Mouse (Mus musculus): ENCODE data around the gene Dag1.
"Not testable (repeated sequence)": the region's sequence is repeated elsewhere in the genome, so short reads cannot be mapped to it uniquely, and the experiment has no call there.

Dag1 gene

DNA sequence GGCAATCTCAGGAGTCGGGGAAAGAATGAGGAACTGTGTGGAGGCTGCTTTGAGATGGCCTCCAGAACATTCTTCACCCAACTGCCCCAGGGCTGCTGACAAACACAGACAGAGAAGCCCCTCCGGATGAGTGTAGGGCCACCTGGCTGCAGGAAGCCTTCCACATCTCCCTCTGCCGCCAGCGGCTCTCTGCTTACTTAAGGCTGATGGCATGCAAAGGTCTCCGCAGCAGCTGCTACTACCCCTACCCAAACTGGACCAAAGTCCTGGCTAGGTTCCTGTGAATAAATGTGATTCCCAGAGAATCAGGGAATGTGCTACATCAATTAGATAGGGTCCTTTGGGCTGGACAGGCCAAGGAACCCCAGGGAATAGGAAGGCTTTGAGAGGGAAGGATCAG lies 8.9 kb upstream of the Dag1 start:
- DNase-seq = no peak

DNA sequence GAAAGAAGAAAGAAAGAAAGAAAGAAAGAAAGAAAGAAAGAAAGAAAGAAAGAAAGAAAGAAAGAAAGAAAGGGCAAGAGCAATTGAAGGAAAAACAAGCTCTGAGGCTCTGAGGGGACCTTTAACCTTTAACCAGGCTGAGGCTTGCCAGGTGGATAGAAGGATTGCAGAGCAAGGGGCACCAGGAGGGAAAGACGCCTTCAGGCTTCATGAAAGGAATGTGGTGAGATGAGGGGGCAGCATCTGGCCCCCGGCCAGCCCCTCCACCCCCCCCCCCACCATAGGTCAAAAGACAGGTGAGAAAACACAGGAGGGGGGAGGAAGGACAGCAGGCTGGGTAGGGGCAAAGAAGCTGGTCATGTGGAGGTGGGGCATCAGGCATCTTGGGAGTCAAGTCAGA lies 8.2 kb upstream of the Dag1 start:
- DNase-seq = no peak

DNA sequence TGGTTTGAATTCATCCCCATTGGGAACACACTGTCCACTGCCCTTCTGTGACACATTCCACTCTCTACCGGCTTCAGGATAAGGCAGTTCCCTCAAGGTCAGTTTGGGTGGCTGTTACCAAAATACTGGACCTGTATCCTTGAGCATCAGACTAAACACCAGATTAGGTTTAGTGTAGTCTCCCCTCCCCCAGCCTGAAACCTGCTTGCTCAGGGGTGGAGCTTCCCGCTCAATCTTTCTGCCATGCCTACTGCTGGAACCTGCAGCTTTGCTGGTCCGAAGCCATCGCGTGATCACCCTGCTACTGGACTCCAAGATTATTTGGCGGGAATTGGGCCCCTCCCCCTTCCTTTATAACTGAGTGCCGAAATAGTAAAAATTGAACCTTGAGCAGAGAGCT lies 4.9 kb upstream of the Dag1 start:
- not testable (repeated sequence) for DNase-seq

DNA sequence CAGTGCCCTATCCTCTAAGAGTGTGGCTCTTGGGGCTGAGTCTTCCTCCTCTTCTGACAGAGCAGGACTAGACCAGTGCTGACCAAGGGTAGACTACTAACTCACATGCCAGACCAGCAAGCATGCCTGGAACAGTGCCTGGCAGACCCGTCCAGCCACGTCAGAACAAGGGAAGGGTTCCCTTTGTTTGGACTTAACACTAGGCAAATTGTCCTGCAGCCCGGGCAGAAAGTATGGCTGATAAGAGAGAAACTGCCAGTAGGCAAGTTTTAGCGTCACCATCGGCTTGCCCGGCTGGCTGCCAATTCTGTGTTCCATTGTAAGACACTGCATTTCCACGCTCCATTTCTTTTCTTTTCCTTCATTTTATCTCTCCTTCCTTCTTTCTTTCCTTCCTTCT lies 3.9 kb upstream of the Dag1 start:
- no peak for DNase-seq

- no peak for DNase-seq
These were observed 2.6 kb upstream of the Dag1 start for GRCm38 (mm10) chr9:108266261-108266935.

DNA sequence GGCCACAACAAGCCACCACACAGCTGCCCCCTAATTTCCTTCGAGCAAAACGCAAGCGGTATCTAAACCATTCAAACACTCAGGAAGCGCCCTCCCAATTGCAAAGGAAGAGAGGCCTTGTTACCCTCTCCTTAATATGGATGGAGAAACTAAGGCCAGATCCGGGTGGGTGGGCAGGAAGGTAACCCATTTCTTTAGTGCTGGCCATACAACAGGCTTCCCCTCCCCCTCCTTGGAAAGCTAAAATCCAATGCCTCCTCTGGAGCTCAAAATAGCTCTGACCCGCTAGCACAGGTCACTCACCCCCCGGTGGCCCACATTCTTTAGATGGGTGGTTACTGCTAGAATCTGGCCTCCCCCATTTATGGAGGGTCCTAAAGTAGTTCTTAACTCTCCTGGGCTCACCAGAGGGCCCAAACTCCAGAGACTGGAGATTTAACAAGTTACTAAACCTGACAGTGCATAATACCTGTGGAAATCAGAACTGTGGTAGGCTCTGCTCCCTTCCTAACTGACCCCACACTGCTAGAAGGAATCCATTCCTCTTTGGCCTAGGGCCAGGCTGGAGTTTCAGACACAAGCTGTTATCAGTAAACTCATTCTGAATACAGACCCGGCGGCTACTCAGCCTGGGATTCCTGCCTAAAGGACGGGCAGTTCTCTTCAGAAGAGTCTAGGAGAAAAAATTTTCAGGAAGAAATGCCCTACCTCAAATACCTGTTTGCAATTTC lies 598 bp upstream of the Dag1 start:
- DNase-seq = peak; percentile 60

DNA sequence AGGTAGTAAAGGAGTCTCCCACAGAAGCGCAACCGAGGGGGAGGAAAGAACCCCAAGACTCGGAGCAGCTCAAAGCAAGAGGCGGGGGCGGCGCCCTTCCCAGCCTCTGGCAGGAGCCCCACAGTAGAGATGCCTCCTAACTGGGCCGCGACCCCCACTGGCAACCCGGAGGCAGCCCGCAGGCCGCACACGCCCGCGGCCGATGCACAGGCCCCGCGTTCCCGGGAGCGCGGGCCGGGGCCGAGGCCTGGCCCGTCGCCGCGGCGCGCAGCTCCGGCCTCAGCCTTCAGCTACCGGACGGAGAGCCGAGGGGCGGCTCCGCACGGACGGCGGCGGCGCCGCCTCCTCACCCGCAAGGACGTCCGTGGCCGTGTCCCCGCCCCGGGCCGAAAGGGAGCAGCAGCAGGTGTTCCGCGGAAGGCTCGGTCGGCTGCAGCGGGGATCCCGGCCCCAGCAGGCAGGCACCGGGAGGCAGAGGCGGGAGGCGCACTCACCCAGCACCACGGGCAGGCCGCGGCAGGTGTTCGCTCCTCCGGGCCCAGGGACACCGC lies 552 bp downstream of the Dag1 start:
- DNase-seq = no peak

DNA sequence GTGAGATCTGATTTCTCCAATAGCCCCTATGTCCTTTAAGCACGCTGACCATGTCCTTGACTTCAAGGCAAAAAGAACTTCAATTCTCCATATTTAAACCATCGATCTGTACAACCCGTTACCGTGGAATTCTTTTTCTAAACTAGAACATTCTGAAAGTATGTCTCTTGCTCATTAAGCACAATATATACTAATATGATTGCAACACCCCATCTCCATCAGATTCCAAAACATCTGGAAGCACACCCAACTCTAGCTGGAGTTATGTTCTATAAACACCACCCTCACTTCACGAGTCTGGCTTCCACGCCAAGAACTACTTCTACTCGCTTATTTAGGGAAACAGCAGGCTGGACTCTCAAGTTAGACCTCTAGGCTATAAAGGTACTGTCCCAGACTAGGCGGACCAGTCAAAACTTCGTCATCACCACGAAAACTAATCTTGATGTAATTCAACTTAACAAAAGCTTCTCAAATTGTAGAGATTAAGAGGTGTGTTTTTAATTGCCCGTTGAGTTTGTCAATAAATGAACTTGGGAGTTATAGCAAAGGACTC lies 1.2 kb downstream of the Dag1 start:
- DNase-seq = no peak

DNA sequence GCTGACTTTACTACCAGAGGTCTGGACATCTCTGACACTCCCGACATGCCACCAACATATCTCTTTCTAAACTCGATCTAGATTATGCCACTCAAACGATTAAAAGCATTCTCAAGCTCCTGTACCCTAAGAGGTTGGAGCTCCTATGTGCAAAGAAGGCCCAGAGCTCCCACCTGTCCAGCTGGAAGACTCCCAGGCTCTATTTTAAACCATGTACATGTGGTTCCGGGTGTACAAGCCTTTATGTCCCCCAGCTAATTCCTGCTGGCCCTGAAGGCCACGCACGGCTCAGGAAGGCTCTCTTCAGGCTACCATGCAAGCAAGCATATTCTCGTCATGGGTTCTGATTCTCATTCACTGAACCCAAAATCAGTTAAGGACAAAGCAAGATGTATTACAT lies 1.9 kb downstream of the Dag1 start:
- no peak for DNase-seq

GRCm38 (mm10) chr9:108260526-108260925 lies 3.2 kb downstream of the Dag1 start:
- no peak for DNase-seq

DNA sequence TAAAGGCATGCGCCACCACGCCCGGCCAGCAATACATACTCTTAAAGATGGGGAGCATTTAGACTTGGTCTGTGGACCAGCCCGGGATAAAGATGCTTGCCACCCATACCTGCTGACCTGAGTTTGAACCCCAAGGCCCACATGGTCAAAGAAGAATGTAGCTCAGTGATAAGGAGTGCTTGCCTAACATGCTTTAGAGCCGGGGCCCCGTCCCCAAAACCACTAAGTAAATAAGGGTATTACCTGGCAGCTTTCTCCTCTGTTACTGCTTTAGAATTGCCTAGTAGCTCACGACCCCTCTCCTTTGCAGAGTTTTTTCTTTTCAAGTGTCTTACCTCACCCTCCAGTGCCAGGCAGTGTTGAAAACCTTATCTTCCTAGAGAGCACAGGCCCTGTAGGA lies 11.0 kb downstream of the Dag1 start:
- no peak for DNase-seq

- DNase-seq = no peak
These were observed 11.9 kb downstream of the Dag1 start for GRCm38 (mm10) chr9:108251877-108252276.

- no peak for DNase-seq
These were observed 14.8 kb downstream of the Dag1 start for GRCm38 (mm10) chr9:108248957-108249356.

GRCm38 (mm10) chr9:108244984-108245383 lies 18.8 kb downstream of the Dag1 start:
- no peak for DNase-seq

- no peak for DNase-seq
These were observed 19.2 kb downstream of the Dag1 start for GRCm38 (mm10) chr9:108244540-108244939.

DNA sequence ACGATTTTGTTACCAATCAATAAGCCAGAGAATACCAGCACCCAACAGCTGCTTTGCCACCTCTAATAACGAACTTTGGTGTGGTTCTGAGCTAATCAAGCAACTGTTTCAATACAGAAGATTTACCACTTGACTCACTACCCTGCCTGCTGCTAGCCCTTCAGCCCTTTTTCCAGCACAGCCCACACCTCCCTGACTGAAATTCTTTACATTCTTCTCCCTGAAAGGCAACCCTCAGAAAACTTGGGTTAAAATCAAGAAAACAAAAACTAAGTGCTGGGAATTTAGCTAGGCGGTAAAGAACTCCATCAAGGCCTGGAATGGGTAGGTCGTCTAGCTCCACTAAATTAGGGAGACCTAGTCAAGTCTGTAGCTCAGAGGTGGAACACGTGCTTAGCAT lies 23.8 kb downstream of the Dag1 start:
- DNase-seq = no peak

DNA sequence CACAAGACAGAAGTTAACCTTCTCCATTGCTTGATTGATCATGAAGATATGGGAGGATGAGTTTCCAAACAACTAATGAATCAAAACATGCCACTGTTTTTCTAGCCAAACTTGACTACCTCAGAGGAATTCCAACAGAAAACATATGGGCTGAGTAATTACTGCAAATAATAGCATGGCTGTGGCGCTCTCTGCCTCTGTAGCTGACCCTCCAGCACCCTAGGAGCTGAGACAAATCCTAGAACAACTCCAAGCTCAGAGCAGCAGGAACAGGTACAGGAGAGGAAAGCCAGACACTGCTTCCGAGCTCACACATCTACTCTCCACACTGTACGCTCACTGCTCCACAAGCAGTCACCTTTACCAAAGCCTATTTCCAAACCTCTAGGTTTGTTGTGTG lies 24.9 kb downstream of the Dag1 start:
- no peak for DNase-seq

DNA sequence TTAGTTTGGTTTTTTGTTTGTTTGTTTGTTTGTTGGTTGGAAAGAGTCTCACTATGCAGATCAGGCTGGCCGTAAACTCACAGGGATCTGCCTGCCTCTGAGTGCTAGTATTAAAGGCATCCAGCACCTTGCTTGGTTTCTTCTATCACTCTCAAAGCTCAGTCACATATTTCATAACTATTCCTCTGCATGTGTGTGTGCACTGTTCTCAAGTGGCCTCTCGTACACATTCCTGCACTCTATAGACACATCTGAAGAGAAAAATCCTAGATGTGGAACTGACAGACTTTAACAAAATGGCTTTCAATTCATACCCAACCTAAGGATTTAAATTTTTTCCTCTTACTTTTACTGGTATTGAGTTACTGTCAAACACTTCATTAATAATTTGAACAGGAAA lies 25.4 kb downstream of the Dag1 start:
- DNase-seq = no peak

DNA sequence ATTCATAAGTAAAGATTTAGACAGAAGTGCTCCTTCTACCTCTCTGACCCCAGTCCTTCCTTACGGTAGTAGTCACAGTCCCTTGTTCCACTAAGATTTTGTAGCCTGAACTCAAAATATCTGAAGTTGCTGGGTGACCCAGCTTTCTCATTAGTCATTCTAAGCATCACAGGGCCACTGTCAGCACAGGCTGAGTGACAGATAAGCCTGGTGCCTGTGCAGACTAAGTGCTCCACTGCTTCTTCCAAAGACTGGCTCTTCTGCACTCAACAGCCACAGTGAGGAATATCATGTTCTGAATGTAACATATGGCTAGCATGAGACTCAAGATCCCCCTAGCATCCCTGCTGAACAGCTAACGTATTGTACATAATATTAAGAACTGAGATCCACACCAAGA lies 29.1 kb downstream of the Dag1 start:
- no peak for DNase-seq

- DNase-seq = no peak
These were observed 30.9 kb downstream of the Dag1 start for GRCm38 (mm10) chr9:108232908-108233307.

- no peak for DNase-seq
These were observed 35.7 kb downstream of the Dag1 start for GRCm38 (mm10) chr9:108227911-108228649.

- DNase-seq = no peak
These were observed 38.6 kb downstream of the Dag1 start for GRCm38 (mm10) chr9:108225166-108225565.

DNA sequence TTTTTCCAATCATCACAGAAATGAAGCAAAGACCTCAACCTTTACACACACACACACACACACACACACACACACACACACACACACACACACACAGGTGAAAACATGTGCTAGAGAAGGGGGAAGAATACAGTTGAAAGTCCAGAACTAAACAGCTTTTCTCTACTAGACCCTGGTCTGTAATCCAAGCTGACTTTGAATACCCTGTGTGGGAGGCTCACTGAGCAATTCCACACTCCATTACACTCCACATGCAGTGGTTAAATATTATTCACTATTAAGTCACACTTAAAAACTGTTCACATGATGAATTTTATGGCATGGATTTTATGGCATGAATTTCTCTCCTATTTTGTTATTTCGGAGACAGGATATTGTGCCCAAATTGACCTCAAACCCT lies 40.1 kb downstream of the Dag1 start:
- DNase-seq = no peak

DNA sequence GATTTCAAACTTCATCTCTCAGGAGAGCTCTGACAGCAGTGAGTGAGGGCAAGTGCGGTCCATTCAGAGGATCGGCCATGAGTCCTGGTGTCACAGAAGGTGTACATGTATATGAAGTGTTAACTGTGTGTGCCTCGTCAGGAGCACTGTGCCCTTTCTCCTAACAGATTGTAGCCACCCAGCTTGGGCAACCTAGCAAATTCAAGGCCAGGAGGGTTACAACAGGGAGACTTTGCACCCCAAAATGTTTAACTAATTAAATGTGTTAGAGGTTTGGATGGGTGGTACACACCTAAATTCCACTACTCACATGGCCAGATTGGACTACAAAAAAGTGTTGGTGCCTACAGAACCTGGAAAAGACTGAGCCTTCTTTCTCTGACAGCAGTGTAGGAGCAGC lies 42.2 kb downstream of the Dag1 start:
- no peak for DNase-seq
